Mouse (Mus musculus): ENCODE measurements around the gene Phpt1.

Phpt1 gene

DNA sequence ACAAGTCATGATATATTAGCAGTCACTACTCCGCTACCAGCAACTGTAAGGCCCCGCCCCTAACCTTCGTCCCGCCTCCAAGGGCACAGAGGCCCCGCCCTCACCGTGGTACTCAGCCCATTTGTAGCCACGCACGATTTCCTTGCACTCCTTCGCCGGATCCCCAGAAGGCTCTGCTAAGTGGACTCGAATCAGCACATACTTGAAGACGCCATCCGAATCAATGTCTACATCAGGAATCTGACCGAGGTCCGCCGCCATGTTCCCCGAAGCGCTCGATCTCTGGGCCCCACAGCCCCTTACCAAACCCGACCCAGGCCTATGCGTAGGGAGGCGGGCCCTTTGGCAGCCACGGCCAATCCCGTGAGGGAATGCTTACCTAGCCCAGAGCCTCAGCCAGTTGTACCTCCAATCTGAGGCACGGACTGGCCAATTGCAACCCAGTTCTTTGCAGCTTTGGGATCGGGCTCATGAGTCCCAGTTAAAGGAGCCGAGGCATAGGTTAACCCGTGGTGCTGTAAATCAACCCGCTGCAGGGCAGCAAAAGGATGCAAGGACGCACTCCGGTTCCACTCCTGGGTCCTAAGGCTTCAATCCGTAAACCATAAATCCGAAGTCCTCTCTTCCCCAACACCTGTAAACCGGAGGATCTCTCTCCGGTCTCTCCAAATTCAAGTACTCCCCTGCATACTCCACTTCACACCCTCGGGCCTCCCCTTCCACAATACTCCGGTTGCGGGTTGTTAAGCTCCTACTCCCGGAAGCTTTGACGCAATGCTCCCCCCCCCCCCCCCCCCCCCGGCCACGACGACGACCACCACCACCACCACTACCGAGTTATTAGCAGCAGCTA, at the start of gene Phpt1, which contains the start of gene Mamdc4:
TSS of gene Phpt1 (minus strand) at position 646 of the 853 bp plus-strand sequence.
TSS of gene Mamdc4 (minus strand) at position 267 of the 853 bp plus-strand sequence.
- in situ Hi-C loops (cut with MboI), result loop anchor here (25.0 kb wide), 1 partner anchor 1337 kb away; the partner anchor contains the start of genes Med22, Rpl7a, Surf1 and Surf2

- in situ Hi-C loops (cut with MboI), result no loop called here
These were observed 46.5 kb upstream of the Phpt1 start, which contains the start of gene Tmem141 for GRCm38 (mm10) chr2:25621229-25622200. Tmem141 (minus strand) TSS chr2:25622005.

- in situ Hi-C loops (cut with MboI), result no loop called here
These were observed 45.8 kb upstream of the Phpt1 start for GRCm38 (mm10) chr2:25620852-25621228.

GRCm38 (mm10) chr2:25620386-25620785, 45.4 kb upstream of the Phpt1 start:
- in situ Hi-C loops (cut with MboI), result no loop called here

- in situ Hi-C loops (cut with MboI), result no loop called here
These were observed 42.6 kb upstream of the Phpt1 start, which contains the start of gene Ccdc183 for GRCm38 (mm10) chr2:25617578-25617977. Ccdc183 (minus strand) TSS chr2:25617678.

DNA sequence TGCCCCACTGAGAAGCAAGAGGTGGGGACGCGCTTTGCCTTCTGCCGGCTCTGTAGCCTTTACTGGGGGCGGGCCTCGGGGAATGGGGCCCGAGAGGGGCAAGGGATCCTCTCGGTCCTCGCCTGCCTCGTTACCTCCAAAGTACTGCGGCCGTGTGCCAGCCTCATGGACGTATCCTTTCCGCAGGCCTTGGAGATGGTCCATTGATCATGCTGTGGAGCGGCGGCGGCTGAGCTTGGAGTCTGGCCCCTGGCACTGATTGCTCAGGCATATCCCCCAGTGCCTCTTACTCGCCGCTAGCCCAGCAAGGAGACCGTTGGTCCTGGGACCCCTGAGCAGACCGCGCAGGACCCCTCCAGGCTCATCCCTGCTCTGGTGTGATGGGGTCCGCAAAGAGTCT, 41.4 kb upstream of the Phpt1 start:
- in situ Hi-C loops (cut with MboI), result no loop called here

GRCm38 (mm10) chr2:25608671-25609070, 33.6 kb upstream of the Phpt1 start:
- in situ Hi-C loops (cut with MboI), result no loop called here

DNA sequence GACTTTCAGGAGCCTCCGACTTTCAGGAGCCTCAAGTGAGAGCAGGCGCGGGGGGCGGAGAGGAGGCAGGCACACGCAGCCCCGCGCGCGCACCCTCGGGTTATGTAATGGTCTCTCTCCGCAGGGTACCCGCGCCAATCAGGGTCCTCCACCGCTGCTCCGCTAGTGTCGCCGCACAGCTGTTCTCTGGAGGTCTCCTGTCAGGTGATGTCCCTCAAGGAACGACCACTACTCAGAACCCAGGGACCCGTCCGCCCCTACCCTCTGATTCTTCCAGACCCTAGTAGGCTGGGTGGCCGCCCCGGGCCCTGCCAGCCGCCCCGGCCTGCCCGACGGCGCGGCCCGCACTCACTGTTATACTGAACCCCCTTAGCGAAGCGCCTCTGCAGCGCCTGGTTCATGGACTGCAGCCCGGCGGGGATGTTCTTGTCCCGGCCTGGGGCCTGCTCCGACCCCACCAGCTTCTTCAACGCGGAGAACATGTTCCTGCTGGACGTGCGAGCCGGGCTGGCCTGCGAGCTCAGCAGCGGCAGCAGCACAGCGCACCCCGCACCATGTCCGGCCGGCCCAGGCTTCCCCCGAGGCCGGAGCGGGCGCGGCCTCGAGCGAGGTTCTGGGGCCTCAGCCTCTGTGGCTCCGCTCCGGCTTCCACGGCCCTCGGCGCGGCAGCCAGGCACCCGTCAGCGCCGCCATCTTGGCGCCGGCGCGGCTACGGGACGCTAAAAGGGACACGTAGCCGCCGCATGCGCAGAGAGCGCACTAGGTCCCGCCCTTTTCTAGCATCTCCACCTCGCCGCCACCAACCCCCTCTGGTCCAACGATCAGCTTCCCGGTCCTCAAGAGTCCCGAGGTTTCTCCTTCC, 33.0 kb upstream of the Phpt1 start, which contains the start of gene Rabl6:
TSS of gene Rabl6 (minus strand) at position 761 of the 862 bp plus-strand sequence.
- in situ Hi-C loops (cut with MboI), result no loop called here

DNA sequence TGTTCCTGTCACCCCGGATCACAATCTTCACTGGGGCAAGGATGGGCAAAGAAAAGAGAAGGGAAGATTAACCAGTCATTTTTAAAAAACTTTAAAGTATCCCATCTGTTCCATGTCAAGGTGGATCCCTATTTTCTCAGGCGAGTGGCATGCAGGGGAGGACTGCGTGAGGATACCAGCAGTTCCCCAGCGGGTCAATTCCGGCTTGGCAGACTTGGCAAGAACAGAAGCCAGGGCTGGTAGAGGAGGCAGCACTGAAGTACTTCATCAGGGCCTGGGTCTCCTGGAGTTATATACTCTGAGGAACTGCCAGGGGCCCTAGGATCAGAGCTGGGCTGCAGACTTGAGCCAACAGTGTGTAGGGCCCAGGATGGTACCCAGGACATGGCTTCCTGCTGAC, 27.5 kb upstream of the Phpt1 start:
- in situ Hi-C loops (cut with MboI), result no loop called here

DNA sequence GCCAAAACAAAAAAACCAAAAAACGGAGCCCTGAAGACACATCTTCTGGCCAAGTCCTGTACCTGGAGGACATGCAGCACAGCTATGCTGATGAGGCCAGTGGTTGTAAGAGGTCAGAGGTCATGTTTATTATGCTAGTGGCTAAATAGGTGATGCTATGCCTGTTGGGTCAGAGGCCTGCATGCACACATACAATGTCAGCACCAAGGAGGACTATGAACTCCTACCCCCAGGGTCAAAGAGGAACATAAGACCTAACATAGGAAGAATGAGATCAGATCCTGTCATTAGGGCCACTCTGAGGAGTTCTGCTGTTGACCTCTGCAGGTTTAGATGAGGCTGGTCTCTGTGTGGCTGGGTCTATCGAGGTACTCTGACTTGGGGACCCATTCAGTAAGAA, 25.0 kb upstream of the Phpt1 start:
- in situ Hi-C loops (cut with MboI), result no loop called here

DNA sequence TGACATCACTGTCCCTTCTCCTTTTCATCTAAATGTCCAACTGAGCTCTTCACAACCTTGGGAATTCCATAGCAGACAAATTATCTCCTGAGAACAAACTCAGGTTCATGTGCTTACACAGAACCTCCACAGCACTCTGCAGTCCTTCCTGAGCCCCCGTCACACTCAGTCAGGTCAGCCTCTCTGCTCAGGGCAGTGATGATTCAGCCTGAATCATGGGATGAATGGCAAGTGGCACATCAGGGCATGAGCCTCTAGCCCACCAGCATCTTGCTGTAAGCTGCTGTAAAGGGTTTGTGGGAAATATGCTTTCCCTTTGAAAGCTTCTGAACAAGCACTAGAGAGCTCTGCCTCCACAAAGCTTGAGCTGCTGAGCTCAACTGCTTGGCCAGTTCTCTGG, 23.7 kb upstream of the Phpt1 start:
- in situ Hi-C loops (cut with MboI), result no loop called here

DNA sequence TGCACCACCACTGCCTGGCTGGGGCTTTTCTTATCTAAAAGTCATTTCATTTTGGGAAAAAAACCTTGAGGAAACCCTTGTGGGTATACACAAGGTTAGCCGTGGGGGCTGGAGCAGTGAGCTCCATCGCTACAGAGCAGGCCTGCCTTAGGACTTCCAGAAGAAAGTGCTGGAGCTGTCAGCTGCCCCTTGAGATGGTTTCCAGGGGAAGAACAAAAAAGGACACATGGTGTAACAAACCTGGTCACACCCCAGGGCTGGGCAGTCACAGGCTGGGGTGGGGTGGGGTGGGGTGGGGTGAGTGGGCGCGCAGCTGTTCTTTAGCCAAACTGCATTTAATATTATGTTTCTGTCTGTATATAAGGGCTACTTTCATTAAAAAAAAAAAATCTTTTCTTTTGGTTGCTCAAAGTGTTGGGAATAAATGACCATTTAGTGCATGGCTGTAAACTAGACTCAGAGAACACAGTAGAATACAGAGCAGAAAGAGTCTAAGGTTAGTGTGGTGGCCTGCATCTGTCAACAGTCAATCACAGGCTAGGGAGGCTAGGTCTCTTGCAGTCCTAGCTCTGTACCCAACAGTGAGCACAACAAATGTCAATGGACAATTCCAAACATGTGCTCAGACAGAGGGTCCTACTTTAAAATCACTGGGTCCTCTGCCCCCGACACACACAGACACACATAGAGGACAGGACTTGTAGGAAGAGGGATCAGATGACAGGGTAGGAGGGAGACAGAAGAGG, 21.9 kb upstream of the Phpt1 start:
- in situ Hi-C loops (cut with MboI), result no loop called here

DNA sequence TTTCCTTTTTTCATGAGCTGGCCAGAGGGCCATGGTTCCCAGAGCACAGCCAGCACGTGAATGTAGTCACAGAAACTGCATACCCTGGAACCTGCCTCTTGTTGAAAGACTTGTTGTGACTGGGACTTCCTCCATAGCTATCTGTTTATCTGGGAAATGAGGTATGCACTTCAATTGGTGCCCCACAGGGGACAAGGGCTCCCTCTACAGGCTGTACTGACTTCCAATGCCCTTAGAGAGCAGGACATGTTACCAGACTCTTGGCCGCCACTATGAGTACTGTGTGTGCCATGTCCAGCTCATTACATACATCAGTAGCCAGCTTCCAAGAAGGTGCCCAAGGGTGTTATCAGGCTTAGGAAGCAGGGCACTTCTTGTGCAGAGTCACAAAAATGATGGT, 16.8 kb upstream of the Phpt1 start:
- in situ Hi-C loops (cut with MboI), result no loop called here

DNA sequence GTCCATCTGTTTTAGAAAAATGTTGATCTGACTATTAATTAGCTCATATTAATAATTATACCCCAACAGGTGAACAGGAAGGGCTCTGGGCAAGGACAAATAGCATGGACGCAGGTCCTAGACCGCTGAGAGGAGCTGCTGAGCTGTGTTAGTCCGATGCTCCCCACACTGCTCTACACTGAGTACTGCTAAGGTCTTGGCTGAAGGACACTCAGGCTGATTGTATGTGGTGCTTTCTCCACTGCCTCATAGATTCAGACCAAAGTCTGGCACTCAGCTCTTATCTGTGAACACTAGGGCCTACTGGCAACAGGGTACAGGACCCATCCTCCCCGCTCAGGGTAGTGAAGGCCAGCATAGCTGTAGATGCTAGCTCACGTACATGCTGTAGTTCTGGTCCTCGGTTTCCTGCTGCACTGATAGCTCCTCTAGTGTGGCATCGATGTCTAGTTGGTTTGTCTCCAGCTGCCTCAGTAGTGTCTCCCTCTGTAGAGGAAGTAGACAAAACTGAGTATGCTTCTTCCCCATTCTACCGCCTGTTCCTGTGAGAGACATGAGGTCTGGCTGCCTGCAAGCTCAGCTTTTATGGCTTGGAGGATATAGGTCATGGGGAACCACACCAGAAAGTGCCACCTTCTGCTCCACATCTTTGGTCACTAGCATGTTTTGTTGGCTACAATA, 13.3 kb upstream of the Phpt1 start:
- in situ Hi-C loops (cut with MboI), result no loop called here

- in situ Hi-C loops (cut with MboI), result no loop called here
These were observed 12.3 kb upstream of the Phpt1 start for GRCm38 (mm10) chr2:25587290-25587689.

GRCm38 (mm10) chr2:25585601-25586000, 10.6 kb upstream of the Phpt1 start:
- in situ Hi-C loops (cut with MboI), result no loop called here

DNA sequence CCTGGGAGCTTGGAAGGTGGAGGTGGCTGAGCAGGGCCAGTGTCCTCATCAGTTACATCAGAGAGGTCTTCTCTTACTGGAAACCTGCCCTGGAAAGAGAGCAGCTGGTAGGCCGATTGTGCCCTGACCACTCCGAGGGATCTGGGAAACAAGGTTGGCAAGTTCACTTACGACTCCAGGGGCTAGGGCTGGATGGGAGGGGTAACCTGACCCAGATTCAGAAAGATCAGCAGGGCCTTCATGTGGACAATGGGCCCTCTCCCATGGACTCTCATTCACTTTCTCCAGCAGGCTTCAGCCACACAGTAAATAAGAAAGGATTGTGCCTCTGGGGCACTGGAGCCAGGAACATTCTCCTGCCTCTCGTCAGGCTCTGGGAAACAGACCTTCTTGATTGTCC, 9.8 kb upstream of the Phpt1 start:
- in situ Hi-C loops (cut with MboI), result no loop called here

- in situ Hi-C loops (cut with MboI), result no loop called here
These were observed 9.1 kb upstream of the Phpt1 start for GRCm38 (mm10) chr2:25584152-25584551.

DNA sequence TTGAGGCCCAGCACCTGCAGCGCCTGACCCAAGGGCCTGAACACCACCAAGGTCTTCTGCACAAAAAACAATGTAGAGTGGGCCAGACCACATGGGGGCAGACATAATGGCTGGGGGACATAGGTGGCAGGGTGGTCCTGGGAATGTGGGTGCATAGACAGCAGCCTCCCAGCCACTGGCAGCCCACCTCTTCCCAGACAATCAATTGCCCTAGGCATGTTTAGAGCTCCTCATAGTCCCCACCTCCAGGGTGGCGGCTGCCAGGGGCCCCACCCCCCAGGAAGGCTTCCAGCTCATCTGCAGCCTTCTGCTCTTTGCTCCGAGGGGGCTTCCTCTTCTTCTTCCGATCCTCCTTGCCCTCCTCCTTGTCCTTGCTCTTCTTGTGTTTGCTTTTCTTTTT, 8.5 kb upstream of the Phpt1 start:
- in situ Hi-C loops (cut with MboI), result no loop called here

GRCm38 (mm10) chr2:25583120-25583481, 8.1 kb upstream of the Phpt1 start:
- in situ Hi-C loops (cut with MboI), result no loop called here
